Mouse (Mus musculus): ENCODE data around the gene Pglyrp3. TPM values are rescaled to one million over a fixed set of nuclear protein-coding genes. Genes with fewer than 3 reads are reported as not detected.

Gene Pglyrp3
- total and polyA plus RNA-seq, 3 experiments = not detected

DNA sequence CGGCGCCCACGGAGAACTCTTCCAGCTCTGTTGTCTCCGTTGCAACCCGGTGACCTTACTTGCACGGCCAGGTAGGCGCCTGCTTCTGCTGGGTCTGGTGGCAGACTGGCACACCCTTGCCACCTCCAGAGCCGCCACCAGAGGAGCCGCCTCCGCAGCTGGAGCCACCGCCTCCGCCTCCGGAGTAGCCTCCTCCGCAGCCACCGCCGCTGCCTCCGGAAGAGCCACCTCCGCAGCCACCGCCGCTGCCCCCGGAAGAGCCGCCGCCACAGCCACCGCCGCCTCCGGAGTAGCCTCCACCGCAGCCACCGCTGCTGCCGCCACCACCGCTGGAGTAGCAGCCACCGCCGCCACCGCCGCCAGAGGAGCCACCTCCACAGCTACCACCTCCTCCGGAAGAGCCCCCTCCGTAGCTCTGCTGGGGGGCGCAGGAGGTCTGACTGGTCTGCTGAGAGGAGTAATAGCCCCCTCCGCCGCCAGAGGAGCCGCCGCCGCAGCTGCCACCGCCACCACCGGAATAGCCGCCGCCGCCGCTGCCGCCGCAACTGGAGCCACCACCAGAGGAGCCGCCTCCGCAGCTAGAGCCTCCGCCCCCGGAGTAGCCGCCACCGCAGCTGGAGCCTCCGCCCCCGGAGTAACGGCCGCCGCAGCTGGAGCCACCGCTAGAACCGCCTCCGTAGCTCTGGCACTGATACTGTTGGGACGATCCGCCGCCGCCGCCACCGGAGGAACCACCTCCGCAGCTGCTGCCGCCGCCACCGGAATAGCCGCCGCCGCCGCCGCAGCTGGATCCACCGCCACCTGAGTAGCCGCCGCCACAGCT is 66.3 kb downstream of the Pglyrp3 start:
- ATAC-seq (ENCODE audit: extremely low read depth, insufficient number of reproducible peaks, low FRiP score, poor library complexity, severe bottlenecking) (no peak), DNase-seq (ENCODE audit: low spot score) (no peak)
- Histone ChIP-seq H3K36me3 (replicated peaks) (no peaks in the 10 kb centered on the region), H3K4me3 (ENCODE audit: low read depth, low read length) (no peak overlapping the region), H3K4me1 (ENCODE audit: insufficient read depth, low read depth, low read length) (no peaks in the 10 kb centered on the region), H3K27me3 (ENCODE audit: insufficient read depth, low read length) (no peaks in the 10 kb centered on the region), H3K9me3 (replicated peaks) (peaks cover 24% of the 10 kb centered on the region)
- TF ChIP-seq CTCF (IDR thresholded peaks at IDR 0.05; ENCODE audit: low read depth, low read length) = no peak
- TF ChIP-seq GATA2 (IDR thresholded peaks at IDR 0.05; ENCODE audit: borderline replicate concordance, low read depth, low read length) = no peak
- no peak for TF ChIP-seq TAL1 (conservative IDR thresholded peaks at IDR 0.05; ENCODE audit: low read depth, low read length)
- no peak for TF ChIP-seq GATA1 (IDR thresholded peaks at IDR 0.05; ENCODE audit: borderline replicate concordance, low read length)
- no peak for TF ChIP-seq POLR2AphosphoS5 (IDR thresholded peaks at IDR 0.05; ENCODE audit: insufficient replicate concordance, low read depth, low read length)

Other genes with a start within 250 kb of the Pglyrp3 start
- gene Lor, start 68.6 kb downstream of the Pglyrp3 start, total RNA-seq (2014; fragmentation: Nextera tagmentation) = not detected in 2 replicates
- not detected in 2 replicates for gene Lor, start 68.6 kb downstream of the Pglyrp3 start, total RNA-seq (2017)
- not detected in 2 replicates for gene Lor, start 68.6 kb downstream of the Pglyrp3 start, polyA plus RNA-seq (2012)
- gene Prr9, start 109.4 kb downstream of the Pglyrp3 start, total RNA-seq (2014; fragmentation: Nextera tagmentation) = not detected in 2 replicates
- 0.22 TPM in 1 of 2 replicates, not detected in the other for gene Prr9, start 109.4 kb downstream of the Pglyrp3 start, total RNA-seq (2017)
- not detected in 2 replicates for gene Prr9, start 109.4 kb downstream of the Pglyrp3 start, polyA plus RNA-seq (2012)
- not detected in 2 replicates for gene Lelp1, start 128.2 kb downstream of the Pglyrp3 start, total RNA-seq (2014; fragmentation: Nextera tagmentation)
- gene Lelp1, start 128.2 kb downstream of the Pglyrp3 start, total RNA-seq (2017) = not detected in 2 replicates
- gene Lelp1, start 128.2 kb downstream of the Pglyrp3 start, polyA plus RNA-seq (2012) = not detected in 2 replicates
- gene Sprr2a1, start 201.2 kb downstream of the Pglyrp3 start, total RNA-seq (2014; fragmentation: Nextera tagmentation) = not detected in 2 replicates
- not detected in 2 replicates for gene Sprr2a1, start 201.2 kb downstream of the Pglyrp3 start, total RNA-seq (2017)
- gene Sprr2a1, start 201.2 kb downstream of the Pglyrp3 start, polyA plus RNA-seq (2012) = not detected in 2 replicates
- gene Sprr2a2, start 201.3 kb downstream of the Pglyrp3 start, total RNA-seq (2014; fragmentation: Nextera tagmentation) = not detected in 2 replicates
- gene Sprr2a2, start 201.3 kb downstream of the Pglyrp3 start, total RNA-seq (2017) = 0.12 and 0.60 TPM in 2 replicates
- not detected in 2 replicates for gene Sprr2a2, start 201.3 kb downstream of the Pglyrp3 start, polyA plus RNA-seq (2012)